Mouse (Mus musculus): ENCODE data around the gene Pcdh15. TPM values are rescaled to one million over a fixed set of nuclear protein-coding genes. Genes with fewer than 3 reads are reported as not detected.

Gene Pcdh15
- polyA plus RNA-seq, 1 experiment from 2014 or later: 2.0 TPM

- ATAC-seq (ENCODE audit: insufficient read depth, low FRiP score): no peak
- H3K27me3 ChIP-seq (ENCODE audit: control insufficient read depth, insufficient read depth, low read length): no peaks in the 10 kb centered on the region
- no peaks in the 10 kb centered on the region for H3K36me3 ChIP-seq (ENCODE audit: control insufficient read depth, insufficient read depth, low read length)
- no peak overlapping the region for H3K9ac ChIP-seq (ENCODE audit: low read length)
- no peaks in the 10 kb centered on the region for H3K4me1 ChIP-seq (ENCODE audit: control insufficient read depth, insufficient read depth, low read length)
- no peak overlapping the region for H3K27ac ChIP-seq (ENCODE audit: low read length)
- no peak overlapping the region for H3K4me2 ChIP-seq (ENCODE audit: low read depth, low read length)
- H3K4me3 ChIP-seq (replicated peaks; ENCODE audit: low read length): no peak overlapping the region
- 79% methylated on average over 1 of the region's 1 CpGs for WGBS
- no peaks in the 10 kb centered on the region for H3K9me3 ChIP-seq (replicated peaks; ENCODE audit: control insufficient read depth, low read length)
Observed at GRCm38 (mm10) chr10:74098296-74098695, 999.2 kb downstream of the Pcdh15 start.

- H3K27ac ChIP-seq (ENCODE audit: low read length): no peak overlapping the region
- no peaks in the 10 kb centered on the region for H3K36me3 ChIP-seq (ENCODE audit: control insufficient read depth, insufficient read depth, low read length)
- H3K27me3 ChIP-seq (ENCODE audit: control insufficient read depth, insufficient read depth, low read length): no peaks in the 10 kb centered on the region
- WGBS: 78% methylated on average over 1 of the region's 1 CpGs
- no peak overlapping the region for H3K4me3 ChIP-seq (replicated peaks; ENCODE audit: low read length)
- no peaks in the 10 kb centered on the region for H3K9me3 ChIP-seq (replicated peaks; ENCODE audit: control insufficient read depth, low read length)
- no peaks in the 10 kb centered on the region for H3K4me1 ChIP-seq (ENCODE audit: control insufficient read depth, insufficient read depth, low read length)
- H3K9ac ChIP-seq (ENCODE audit: low read length): no peak overlapping the region
- ATAC-seq (ENCODE audit: insufficient read depth, low FRiP score): no peak
- no peak overlapping the region for H3K4me2 ChIP-seq (ENCODE audit: low read depth, low read length)
Observed at GRCm38 (mm10) chr10:74114107-74114506, 1015.0 kb downstream of the Pcdh15 start.

GRCm38 (mm10) chr10:74116817-74117216 lies 1017.7 kb downstream of the Pcdh15 start:
- Histone ChIP-seq H3K4me3 (replicated peaks; ENCODE audit: low read length) (no peak overlapping the region), H3K27me3 (ENCODE audit: control insufficient read depth, insufficient read depth, low read length) (no peaks in the 10 kb centered on the region), H3K4me2 (ENCODE audit: low read depth, low read length) (no peak overlapping the region), H3K9me3 (replicated peaks; ENCODE audit: control insufficient read depth, low read length) (no peaks in the 10 kb centered on the region), H3K27ac (ENCODE audit: low read length) (no peak overlapping the region), H3K9ac (ENCODE audit: low read length) (no peak overlapping the region), H3K4me1 (ENCODE audit: control insufficient read depth, insufficient read depth, low read length) (no peaks in the 10 kb centered on the region), H3K36me3 (ENCODE audit: control insufficient read depth, insufficient read depth, low read length) (no peaks in the 10 kb centered on the region)
- no peak for ATAC-seq (ENCODE audit: insufficient read depth, low FRiP score)
- whole genome bisulfite sequencing: 51% methylated on average over 1 of the region's 1 CpGs

- no peaks in the 10 kb centered on the region for H3K36me3 ChIP-seq (ENCODE audit: control insufficient read depth, insufficient read depth, low read length)
- H3K4me2 ChIP-seq (ENCODE audit: low read depth, low read length): no peak overlapping the region
- H3K4me3 ChIP-seq (replicated peaks; ENCODE audit: low read length): no peak overlapping the region
- WGBS: 85% methylated on average over 4 of the region's 4 CpGs
- no peaks in the 10 kb centered on the region for H3K4me1 ChIP-seq (ENCODE audit: control insufficient read depth, insufficient read depth, low read length)
- ATAC-seq (ENCODE audit: insufficient read depth, low FRiP score): no peak
- H3K27ac ChIP-seq (ENCODE audit: low read length): no peak overlapping the region
- H3K27me3 ChIP-seq (ENCODE audit: control insufficient read depth, insufficient read depth, low read length): no peaks in the 10 kb centered on the region
- no peaks in the 10 kb centered on the region for H3K9me3 ChIP-seq (replicated peaks; ENCODE audit: control insufficient read depth, low read length)
- no peak overlapping the region for H3K9ac ChIP-seq (ENCODE audit: low read length)
Observed at GRCm38 (mm10) chr10:74123421-74123820, 1024.3 kb downstream of the Pcdh15 start.

GRCm38 (mm10) chr10:74129192-74129591 lies 1030.0 kb downstream of the Pcdh15 start:
- no peaks in the 10 kb centered on the region for H3K9me3 ChIP-seq (replicated peaks; ENCODE audit: control insufficient read depth, low read length)
- 0 out of 2 replicates have a peak, but pooled peaks cover 3% of the 10 kb centered on the region for H3K4me1 ChIP-seq (ENCODE audit: control insufficient read depth, insufficient read depth, low read length)
- H3K4me2 ChIP-seq (ENCODE audit: low read depth, low read length): no peak overlapping the region
- H3K27ac ChIP-seq (ENCODE audit: low read length): no peak overlapping the region
- no peak overlapping the region for H3K4me3 ChIP-seq (replicated peaks; ENCODE audit: low read length)
- no peak for ATAC-seq (ENCODE audit: insufficient read depth, low FRiP score)
- H3K9ac ChIP-seq (ENCODE audit: low read length): no peak overlapping the region
- 80% methylated on average over 3 of the region's 3 CpGs for WGBS
- no peaks in the 10 kb centered on the region for H3K36me3 ChIP-seq (ENCODE audit: control insufficient read depth, insufficient read depth, low read length)
- H3K27me3 ChIP-seq (ENCODE audit: control insufficient read depth, insufficient read depth, low read length): no peaks in the 10 kb centered on the region

- H3K4me3 ChIP-seq (replicated peaks; ENCODE audit: low read length): no peak overlapping the region
- H3K9ac ChIP-seq (ENCODE audit: low read length): no peak overlapping the region
- 0 out of 2 replicates have a peak, but pooled peaks cover 3% of the 10 kb centered on the region for H3K4me1 ChIP-seq (ENCODE audit: control insufficient read depth, insufficient read depth, low read length)
- no peak overlapping the region for H3K4me2 ChIP-seq (ENCODE audit: low read depth, low read length)
- H3K36me3 ChIP-seq (ENCODE audit: control insufficient read depth, insufficient read depth, low read length): no peaks in the 10 kb centered on the region
- H3K27ac ChIP-seq (ENCODE audit: low read length): no peak overlapping the region
- no peaks in the 10 kb centered on the region for H3K27me3 ChIP-seq (ENCODE audit: control insufficient read depth, insufficient read depth, low read length)
- no peaks in the 10 kb centered on the region for H3K9me3 ChIP-seq (replicated peaks; ENCODE audit: control insufficient read depth, low read length)
- ATAC-seq (ENCODE audit: insufficient read depth, low FRiP score): no peak
Observed at GRCm38 (mm10) chr10:74129665-74130064, 1030.5 kb downstream of the Pcdh15 start.

GRCm38 (mm10) chr10:74130805-74131204 lies 1031.7 kb downstream of the Pcdh15 start:
- Histone ChIP-seq H3K27ac (ENCODE audit: low read length) (no peak overlapping the region), H3K36me3 (ENCODE audit: control insufficient read depth, insufficient read depth, low read length) (no peaks in the 10 kb centered on the region), H3K4me3 (replicated peaks; ENCODE audit: low read length) (no peak overlapping the region), H3K9ac (ENCODE audit: low read length) (no peak overlapping the region), H3K27me3 (ENCODE audit: control insufficient read depth, insufficient read depth, low read length) (no peaks in the 10 kb centered on the region), H3K4me2 (ENCODE audit: low read depth, low read length) (no peak overlapping the region), H3K4me1 (ENCODE audit: control insufficient read depth, insufficient read depth, low read length) (0 out of 2 replicates have a peak, but pooled peaks cover 3% of the 10 kb centered on the region), H3K9me3 (replicated peaks; ENCODE audit: control insufficient read depth, low read length) (no peaks in the 10 kb centered on the region)
- 75% methylated on average over 3 of the region's 3 CpGs for WGBS
- no peak for ATAC-seq (ENCODE audit: insufficient read depth, low FRiP score)

GRCm38 (mm10) chr10:74147966-74148365 lies 1048.8 kb downstream of the Pcdh15 start:
- Histone ChIP-seq H3K4me1 (ENCODE audit: control insufficient read depth, insufficient read depth, low read length) (no peaks in the 10 kb centered on the region), H3K4me2 (ENCODE audit: low read depth, low read length) (no peak overlapping the region), H3K27ac (ENCODE audit: low read length) (no peak overlapping the region), H3K36me3 (ENCODE audit: control insufficient read depth, insufficient read depth, low read length) (no peaks in the 10 kb centered on the region), H3K27me3 (ENCODE audit: control insufficient read depth, insufficient read depth, low read length) (no peaks in the 10 kb centered on the region), H3K9ac (ENCODE audit: low read length) (no peak overlapping the region), H3K9me3 (replicated peaks; ENCODE audit: control insufficient read depth, low read length) (no peaks in the 10 kb centered on the region), H3K4me3 (replicated peaks; ENCODE audit: low read length) (no peak overlapping the region)
- no peak for ATAC-seq (ENCODE audit: insufficient read depth, low FRiP score)

GRCm38 (mm10) chr10:74181921-74182320 lies 1082.8 kb downstream of the Pcdh15 start:
- no peak for ATAC-seq (ENCODE audit: insufficient read depth, low FRiP score)
- H3K9me3 ChIP-seq (replicated peaks; ENCODE audit: control insufficient read depth, low read length): no peaks in the 10 kb centered on the region
- no peaks in the 10 kb centered on the region for H3K27me3 ChIP-seq (ENCODE audit: control insufficient read depth, insufficient read depth, low read length)
- no peaks in the 10 kb centered on the region for H3K36me3 ChIP-seq (ENCODE audit: control insufficient read depth, insufficient read depth, low read length)
- H3K4me1 ChIP-seq (ENCODE audit: control insufficient read depth, insufficient read depth, low read length): no peaks in the 10 kb centered on the region
- 65% methylated on average over 3 of the region's 3 CpGs for WGBS
- H3K9ac ChIP-seq (ENCODE audit: low read length): no peak overlapping the region
- H3K27ac ChIP-seq (ENCODE audit: low read length): no peak overlapping the region
- H3K4me3 ChIP-seq (replicated peaks; ENCODE audit: low read length): no peak overlapping the region
- no peak overlapping the region for H3K4me2 ChIP-seq (ENCODE audit: low read depth, low read length)

- Histone ChIP-seq H3K4me1 (ENCODE audit: control insufficient read depth, insufficient read depth, low read length) (no peaks in the 10 kb centered on the region), H3K4me2 (ENCODE audit: low read depth, low read length) (no peak overlapping the region), H3K27ac (ENCODE audit: low read length) (no peak overlapping the region), H3K9ac (ENCODE audit: low read length) (no peak overlapping the region), H3K36me3 (ENCODE audit: control insufficient read depth, insufficient read depth, low read length) (no peaks in the 10 kb centered on the region), H3K27me3 (ENCODE audit: control insufficient read depth, insufficient read depth, low read length) (no peaks in the 10 kb centered on the region), H3K4me3 (replicated peaks; ENCODE audit: low read length) (no peak overlapping the region), H3K9me3 (replicated peaks; ENCODE audit: control insufficient read depth, low read length) (no peaks in the 10 kb centered on the region)
- ATAC-seq (ENCODE audit: insufficient read depth, low FRiP score): no peak
Observed at GRCm38 (mm10) chr10:74203650-74204049, 1104.5 kb downstream of the Pcdh15 start.

Data from stomach, embryonic 16.5 days (tissue).